Mouse (Mus musculus): ENCODE data around the gene Ids. TPM values are rescaled to one million over a fixed set of nuclear protein-coding genes. Genes with fewer than 3 reads are reported as not detected.

Ids gene
- polyA plus RNA-seq (2015; fragmentation: Illumina TruSeq; extraction: RNeasy Lipid Tissue Mini Kit (QIAGEN cat#74804); ENCODE audit: insufficient read depth, low replicate concordance) = 43.7 TPM

GRCm38 (mm10) chrX:70364661-70365613, at the start of gene Ids:
TSS of gene Ids (minus strand) at chrX:70365084.

DNA sequence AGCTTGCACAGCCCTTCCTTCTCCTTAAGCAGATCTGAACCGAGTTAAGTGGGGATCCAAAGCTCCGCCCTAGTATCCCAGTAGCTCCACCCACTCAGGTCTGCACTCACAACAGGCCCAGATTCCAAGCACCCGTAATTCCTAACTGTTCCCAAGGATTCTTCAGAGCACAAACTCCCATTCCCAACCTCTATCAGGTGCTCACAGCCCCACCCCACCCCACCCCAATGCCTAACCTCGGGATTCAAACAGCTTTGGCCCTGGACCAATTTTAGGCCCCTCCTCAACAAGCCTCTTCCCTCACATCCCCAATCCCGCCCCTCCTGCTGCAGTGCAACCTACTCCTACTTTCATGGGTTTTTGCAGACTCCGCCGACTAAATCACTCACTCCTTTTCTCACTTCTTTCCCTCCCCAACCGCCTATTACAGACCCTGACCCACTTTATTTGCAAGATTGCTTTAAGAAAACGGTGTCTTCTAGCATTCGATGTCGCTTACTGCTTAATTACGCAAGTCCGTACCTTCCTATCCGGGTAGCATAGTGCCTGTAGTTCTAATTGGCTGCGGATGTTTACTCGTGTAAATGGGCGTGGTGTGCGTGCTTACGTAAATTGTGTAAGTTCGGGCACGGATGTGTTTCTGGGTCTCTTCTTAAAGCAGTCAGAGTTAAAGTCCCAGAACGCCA, 20.5 kb upstream of the Ids start, which contains the start of gene 1110012L19Rik:
Gene 1110012L19Rik, plus strand, starts transcription at position 602 of the 686 bp plus-strand sequence.

Other genes with a start within 250 kb of the Ids start
- 21.8 TPM for gene 1110012L19Rik, start 20.8 kb upstream of the Ids start, polyA plus RNA-seq (2015; fragmentation: Illumina TruSeq; extraction: RNeasy Lipid Tissue Mini Kit (QIAGEN cat#74804); ENCODE audit: insufficient read depth, low replicate concordance)
- 31.4 TPM for gene Tmem185a, start 112.1 kb upstream of the Ids start, polyA plus RNA-seq (2015; fragmentation: Illumina TruSeq; extraction: RNeasy Lipid Tissue Mini Kit (QIAGEN cat#74804); ENCODE audit: insufficient read depth, low replicate concordance)